Mouse (Mus musculus) ZHBTc4 (cell line): ENCODE results near the gene Klk1b1.
"Not testable (repeated sequence)": the region's sequence is repeated elsewhere in the genome, so short reads cannot be mapped to it uniquely, and the experiment has no call there.

Experiments
- DNase-seq: peaks from one replicate; pipeline ENCODE4 v3.0.0-alpha.2; 2011; ENCODE audit warnings: low read depth, low spot score

Klk1b1 gene

DNA sequence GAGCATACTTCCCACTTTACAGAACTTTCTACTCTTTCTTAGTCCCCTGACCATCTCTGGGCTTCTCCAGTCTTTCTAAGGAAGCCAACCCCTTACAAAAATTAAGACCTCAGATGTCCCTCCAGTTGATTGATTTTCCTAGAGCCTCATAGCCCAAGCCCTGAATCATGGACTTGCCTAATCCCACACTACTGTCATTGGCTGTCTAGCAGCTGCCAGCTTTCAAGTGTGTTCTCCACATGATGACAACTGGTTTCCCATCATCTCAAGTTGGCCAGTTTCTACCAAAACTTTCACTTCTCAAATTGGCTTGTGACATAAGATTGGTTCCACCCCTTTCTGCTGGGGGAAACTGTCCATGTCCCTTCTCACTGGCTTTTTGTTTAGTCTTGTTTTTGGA lies 38.3 kb downstream of the Klk1b1 start:
- DNase-seq = no peak

- DNase-seq = not testable (repeated sequence)
Measured at GRCm38 (mm10) chr7:44011868-44012267, 45.3 kb downstream of the Klk1b1 start, which contains the start of gene Klk1b26. Gene Klk1b26 (plus strand): TSS chr7:44012168.

DNA sequence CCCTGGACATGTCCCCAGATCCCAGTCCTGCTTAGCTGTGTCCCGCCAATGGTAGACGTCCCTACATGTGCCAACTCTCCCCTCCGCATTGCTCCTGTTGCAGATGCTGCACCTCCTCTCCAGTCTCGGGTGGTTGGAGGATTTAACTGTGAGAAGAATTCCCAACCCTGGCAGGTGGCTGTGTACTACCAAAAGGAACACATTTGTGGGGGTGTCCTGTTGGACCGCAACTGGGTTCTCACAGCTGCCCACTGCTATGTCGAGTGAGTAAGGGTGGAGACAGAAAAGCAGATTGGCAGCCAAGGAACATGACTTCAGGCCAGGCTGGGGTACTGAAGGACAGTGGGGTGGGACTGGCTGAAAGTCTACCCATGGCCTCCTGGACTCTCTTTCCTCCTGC lies 48.1 kb downstream of the Klk1b1 start:
- not testable (repeated sequence) for DNase-seq

GRCm38 (mm10) chr7:44015071-44015470 lies 48.5 kb downstream of the Klk1b1 start:
- no peak for DNase-seq
